Mouse (Mus musculus): ENCODE data around the gene Ccdc87. TPM values are rescaled to one million over a fixed set of nuclear protein-coding genes. Genes with fewer than 3 reads are reported as not detected.

Ccdc87 gene
- polyA plus RNA-seq, 1 experiment from 2014 or later = not detected

DNA sequence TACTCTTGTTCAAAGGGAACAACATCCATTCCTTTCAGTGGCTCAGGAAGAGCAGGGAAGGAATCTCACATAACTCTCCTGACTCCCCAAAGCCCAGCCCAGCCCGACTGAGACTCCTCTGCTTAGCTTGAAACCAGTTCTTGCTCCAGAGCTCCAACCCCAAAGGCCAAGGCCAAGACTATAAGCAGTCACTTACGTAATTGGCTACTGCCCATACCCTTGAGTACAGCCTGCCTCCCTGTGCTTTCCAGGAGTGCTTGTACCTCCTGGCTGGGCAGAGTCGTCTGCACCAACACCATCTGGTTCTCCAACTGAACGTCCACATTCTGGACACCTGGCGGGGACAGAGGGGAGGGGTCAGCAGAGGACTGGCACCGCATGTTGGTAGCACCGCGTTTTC lies 5.2 kb upstream of the Ccdc87 start:
- H3K9ac ChIP-seq (ENCODE audit: low read depth, low read length) = no peak overlapping the region
- no peak for TF ChIP-seq CTCF (IDR thresholded peaks at IDR 0.05; ENCODE audit: low read depth)
- no peak overlapping the region for H3K4me2 ChIP-seq (replicated peaks; ENCODE audit: low read depth)
- no peak overlapping the region for H3K27ac ChIP-seq (ENCODE audit: low read depth, low read length)
- 84% methylated on average over 8 of the region's 8 CpGs for WGBS
- no peak overlapping the region for H3K4me3 ChIP-seq (ENCODE audit: low read depth, low read length)
- peaks cover 13% of the 10 kb centered on the region; the same call in 1 of the 2 replicates for H3K36me3 ChIP-seq (ENCODE audit: control insufficient read depth, insufficient read depth)
- no peaks in the 10 kb centered on the region for H3K9me3 ChIP-seq (ENCODE audit: control insufficient read depth)
- no peak for ATAC-seq
- H3K4me1 ChIP-seq (replicated peaks; ENCODE audit: control insufficient read depth, insufficient read depth, low read length) = 0 out of 2 replicates have a peak, but pooled peaks cover 7% of the 10 kb centered on the region
- H3K27me3 ChIP-seq (replicated peaks; ENCODE audit: control insufficient read depth, insufficient read depth, low read length) = no peaks in the 10 kb centered on the region

DNA sequence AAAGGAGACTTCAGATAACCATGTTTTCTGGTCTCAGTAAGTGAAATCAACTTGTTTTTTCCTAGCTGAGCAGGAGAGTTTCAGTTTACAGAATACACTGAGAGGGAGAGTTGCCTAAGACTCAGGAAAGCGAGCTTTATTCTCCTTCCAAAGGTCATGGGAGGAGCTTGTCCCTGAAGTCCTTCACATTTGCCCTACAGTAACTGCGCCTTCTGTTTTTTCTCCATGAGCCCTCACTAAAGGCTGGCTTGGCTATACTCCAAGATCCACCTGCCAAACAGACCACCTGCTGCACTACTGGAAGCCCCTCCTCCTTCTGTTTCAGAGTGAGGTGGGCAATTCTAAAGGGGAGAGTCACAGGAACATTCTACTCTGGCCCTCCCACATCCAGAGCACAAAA lies 3.1 kb upstream of the Ccdc87 start:
- Histone ChIP-seq H3K9ac (ENCODE audit: low read depth, low read length) (no peak overlapping the region), H3K36me3 (ENCODE audit: control insufficient read depth, insufficient read depth) (peaks cover 13% of the 10 kb centered on the region; the same call in 1 of the 2 replicates), H3K4me2 (replicated peaks; ENCODE audit: low read depth) (no peak overlapping the region), H3K4me1 (replicated peaks; ENCODE audit: control insufficient read depth, insufficient read depth, low read length) (peaks cover 7% of the 10 kb centered on the region; the same call in 1 of the 2 replicates), H3K4me3 (ENCODE audit: low read depth, low read length) (no peak overlapping the region), H3K27me3 (replicated peaks; ENCODE audit: control insufficient read depth, insufficient read depth, low read length) (peaks cover 6% of the 10 kb centered on the region; the same call in 1 of the 2 replicates), H3K27ac (ENCODE audit: low read depth, low read length) (peak overlapping the region; percentile 70; the same call in 1 of the 2 replicates), H3K9me3 (ENCODE audit: control insufficient read depth) (no peaks in the 10 kb centered on the region)
- TF ChIP-seq CTCF (IDR thresholded peaks at IDR 0.05; ENCODE audit: low read depth) = no peak
- 43% methylated on average over 2 of the region's 2 CpGs for WGBS
- ATAC-seq = no peak

DNA sequence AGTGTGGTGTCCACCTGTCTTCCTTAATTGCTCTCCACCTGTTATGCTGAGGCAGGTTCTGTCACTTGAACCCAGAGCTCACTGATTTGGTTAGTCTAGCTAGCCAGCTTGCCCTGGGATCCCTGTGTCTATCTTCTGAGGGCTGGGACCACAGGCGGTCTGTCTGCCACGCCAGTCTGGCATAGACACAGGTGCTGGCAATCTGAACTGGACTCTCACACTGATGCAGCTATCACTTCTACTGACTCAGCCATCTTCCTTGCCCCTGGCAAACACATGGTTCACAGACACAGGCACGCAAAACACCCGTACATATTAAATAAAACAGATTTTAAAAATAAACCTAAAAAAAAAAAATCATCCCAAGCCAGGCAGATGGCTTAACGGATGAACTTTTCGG lies 2.1 kb upstream of the Ccdc87 start:
- Histone ChIP-seq H3K4me1 (replicated peaks; ENCODE audit: control insufficient read depth, insufficient read depth, low read length) (peaks cover 7% of the 10 kb centered on the region; the same call in 1 of the 2 replicates), H3K9me3 (ENCODE audit: control insufficient read depth) (no peaks in the 10 kb centered on the region), H3K36me3 (ENCODE audit: control insufficient read depth, insufficient read depth) (peaks cover 13% of the 10 kb centered on the region; the same call in 1 of the 2 replicates), H3K27me3 (replicated peaks; ENCODE audit: control insufficient read depth, insufficient read depth, low read length) (peaks cover 11% of the 10 kb centered on the region; the same call in 1 of the 2 replicates), H3K27ac (ENCODE audit: low read depth, low read length) (no peak overlapping the region), H3K4me3 (ENCODE audit: low read depth, low read length) (no peak overlapping the region), H3K4me2 (replicated peaks; ENCODE audit: low read depth) (no peak overlapping the region), H3K9ac (ENCODE audit: low read depth, low read length) (no peak overlapping the region)
- ATAC-seq = no peak
- no peak for TF ChIP-seq CTCF (IDR thresholded peaks at IDR 0.05; ENCODE audit: low read depth)
- WGBS = 93% methylated on average over 6 of the region's 6 CpGs

DNA sequence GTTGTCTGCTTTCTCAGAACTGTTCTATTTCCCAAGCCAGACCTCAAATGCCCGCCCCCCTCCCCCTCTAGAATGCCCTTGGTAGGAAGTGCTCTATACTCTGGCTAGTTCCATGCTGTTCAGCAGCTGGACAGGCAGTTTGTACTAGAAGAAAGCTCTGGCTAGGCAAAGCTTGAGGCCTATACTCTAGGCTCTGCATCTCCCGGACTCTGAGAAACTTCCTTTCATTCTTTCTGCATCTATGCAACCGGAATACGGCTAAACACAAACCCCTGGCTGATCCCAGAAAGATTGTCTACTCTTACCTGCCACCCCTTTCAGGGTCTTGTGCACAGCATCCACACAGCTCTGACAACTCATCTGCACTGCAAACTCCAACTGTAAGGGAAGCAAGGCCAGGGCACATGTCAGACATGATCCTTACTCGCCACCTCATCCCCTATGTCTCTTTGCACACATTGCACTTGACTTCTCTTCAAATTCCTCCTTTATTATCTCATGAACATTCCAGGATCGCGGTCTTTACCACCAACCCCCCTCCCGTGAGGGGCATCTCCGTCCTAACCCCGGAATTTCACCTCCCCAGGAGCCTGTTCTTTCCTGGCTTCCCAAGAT lies 533 bp upstream of the Ccdc87 start:
- WGBS = 27% methylated on average over 10 of the region's 10 CpGs
- no peaks in the 10 kb centered on the region for H3K9me3 ChIP-seq (ENCODE audit: control insufficient read depth)
- peak overlapping the region; percentile 91 for H3K4me2 ChIP-seq (replicated peaks; ENCODE audit: low read depth)
- H3K4me3 ChIP-seq (ENCODE audit: low read depth, low read length) = peak overlapping the region; percentile 47
- H3K36me3 ChIP-seq (ENCODE audit: control insufficient read depth, insufficient read depth) = peaks cover 3% of the 10 kb centered on the region; the same call in 1 of the 2 replicates
- peak; percentile 3; the same call in 1 of the 2 replicates for ATAC-seq
- no peak overlapping the region for H3K27ac ChIP-seq (ENCODE audit: low read depth, low read length)
- H3K4me1 ChIP-seq (replicated peaks; ENCODE audit: control insufficient read depth, insufficient read depth, low read length) = peaks cover 7% of the 10 kb centered on the region; the same call in 1 of the 2 replicates
- TF ChIP-seq CTCF (IDR thresholded peaks at IDR 0.05; ENCODE audit: low read depth) = no peak
- peak overlapping the region; percentile 71 for H3K9ac ChIP-seq (ENCODE audit: low read depth, low read length)
- H3K27me3 ChIP-seq (replicated peaks; ENCODE audit: control insufficient read depth, insufficient read depth, low read length) = peaks cover 16% of the 10 kb centered on the region; the same call in 1 of the 2 replicates

DNA sequence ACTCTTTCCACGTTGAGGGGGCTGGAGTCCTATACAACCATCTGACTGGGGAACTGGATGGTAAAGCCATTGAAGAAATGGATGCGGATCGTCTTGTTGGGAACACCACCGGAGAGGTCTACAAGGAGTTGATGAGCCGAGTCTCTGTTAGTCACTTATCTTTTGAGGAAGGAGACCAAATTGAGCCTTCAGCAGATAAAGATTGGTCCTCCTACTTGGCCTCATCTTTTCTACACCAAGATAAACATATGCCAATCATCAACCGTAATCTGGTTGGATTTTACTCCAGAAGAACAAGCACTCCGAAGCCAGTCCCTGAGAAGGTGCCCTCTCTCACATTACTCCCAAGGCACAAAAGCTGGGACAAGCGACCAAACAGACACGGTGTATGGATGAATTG lies 1.7 kb downstream of the Ccdc87 start:
- H3K4me3 ChIP-seq (ENCODE audit: low read depth, low read length) = no peak overlapping the region
- 75% methylated on average over 9 of the region's 9 CpGs for WGBS
- H3K9ac ChIP-seq (ENCODE audit: low read depth, low read length) = no peak overlapping the region
- peaks cover 3% of the 10 kb centered on the region; the same call in 1 of the 2 replicates for H3K36me3 ChIP-seq (ENCODE audit: control insufficient read depth, insufficient read depth)
- H3K4me2 ChIP-seq (replicated peaks; ENCODE audit: low read depth) = no peak overlapping the region
- ATAC-seq = no peak
- peaks cover 7% of the 10 kb centered on the region; the same call in 1 of the 2 replicates for H3K4me1 ChIP-seq (replicated peaks; ENCODE audit: control insufficient read depth, insufficient read depth, low read length)
- no peaks in the 10 kb centered on the region for H3K9me3 ChIP-seq (ENCODE audit: control insufficient read depth)
- no peak overlapping the region for H3K27ac ChIP-seq (ENCODE audit: low read depth, low read length)
- TF ChIP-seq CTCF (IDR thresholded peaks at IDR 0.05; ENCODE audit: low read depth) = no peak
- H3K27me3 ChIP-seq (replicated peaks; ENCODE audit: control insufficient read depth, insufficient read depth, low read length) = peaks cover 16% of the 10 kb centered on the region; the same call in 1 of the 2 replicates

GRCm38 (mm10) chr19:4842611-4843010 lies 3.4 kb downstream of the Ccdc87 start:
- no peaks in the 10 kb centered on the region for H3K9me3 ChIP-seq (ENCODE audit: control insufficient read depth)
- no peak for TF ChIP-seq CTCF (IDR thresholded peaks at IDR 0.05; ENCODE audit: low read depth)
- ATAC-seq = no peak
- peaks cover 4% of the 10 kb centered on the region; the same call in 1 of the 2 replicates for H3K4me1 ChIP-seq (replicated peaks; ENCODE audit: control insufficient read depth, insufficient read depth, low read length)
- peaks cover 16% of the 10 kb centered on the region; the same call in 1 of the 2 replicates for H3K27me3 ChIP-seq (replicated peaks; ENCODE audit: control insufficient read depth, insufficient read depth, low read length)
- no peak overlapping the region for H3K27ac ChIP-seq (ENCODE audit: low read depth, low read length)
- WGBS = 56% methylated on average over 2 of the region's 2 CpGs
- no peak overlapping the region for H3K9ac ChIP-seq (ENCODE audit: low read depth, low read length)
- no peak overlapping the region for H3K4me2 ChIP-seq (replicated peaks; ENCODE audit: low read depth)
- H3K36me3 ChIP-seq (ENCODE audit: control insufficient read depth, insufficient read depth) = no peaks in the 10 kb centered on the region
- no peak overlapping the region for H3K4me3 ChIP-seq (ENCODE audit: low read depth, low read length)
